Mouse (Mus musculus) MEL (cell line): Measurements from ENCODE around the gene Cdk2ap1. TPM values are rescaled to one million over a fixed set of nuclear protein-coding genes. Genes with fewer than 3 reads are reported as not detected.

Experiments
- DNase-seq: peaks from one replicate; pipeline ENCODE4 v3.0.0; 2011; ENCODE audit warnings: low read depth, low spot score
- H3K27ac ChIP-seq: 2 replicates; pipeline ENCODE4 v1.5.1; 2012; ENCODE audit warnings: low read depth, mild to moderate bottlenecking, control low read depth, low read length, moderate library complexity; ENCODE audit not compliant: control insufficient read depth
- H3K27me3 ChIP-seq, 2 experiments: fragments of 150-350 bp in 1 of 2; sonication (generic) in 1 of 2; 2 replicates each; pipeline ENCODE4 v1.6.1; 2012; ENCODE audit warnings: low read length in 2 of 2, mild to moderate bottlenecking in 2 of 2, improper control_type of control experiment in 1 of 2, moderate library complexity in 1 of 2; ENCODE audit not compliant: insufficient read depth in 2 of 2, control insufficient read depth in 1 of 2
- H3K36me3 ChIP-seq, 2 experiments: 2 replicates each; pipeline ENCODE4 v1.6.1; 2012 to 2014; ENCODE audit warnings: low read length in 2 of 2, improper control_type of control experiment in 1 of 2, inconsistent platforms in 1 of 2, mild to moderate bottlenecking in 1 of 2; ENCODE audit not compliant: insufficient read depth in 2 of 2, control insufficient read depth in 1 of 2
- H3K4me1 ChIP-seq, 2 experiments: fragments of 150-350 bp in 1 of 2; sonication (generic) in 1 of 2; 2 replicates each; pipeline ENCODE4 v1.6.1; 2012; ENCODE audit warnings: low read length in 2 of 2, improper control_type of control experiment in 1 of 2, mild to moderate bottlenecking in 1 of 2; ENCODE audit not compliant: insufficient read depth in 2 of 2, control insufficient read depth in 1 of 2
- H3K4me3 ChIP-seq, 2 experiments: fragments of 150-350 bp in 1 of 2; sonication (generic) in 1 of 2; 2 replicates each; pipeline ENCODE4 v1.5.1; 2012; ENCODE audit warnings: low read depth in 2 of 2, low read length in 2 of 2, mild to moderate bottlenecking in 2 of 2, moderate library complexity in 2 of 2, control low read depth in 1 of 2, improper control_type of control experiment in 1 of 2; ENCODE audit not compliant: control insufficient read depth in 1 of 2, insufficient read depth in 1 of 2
- H3K79me2 ChIP-seq: 2 replicates; pipeline ENCODE4 v1.6.1; 2012; ENCODE audit warnings: mild to moderate bottlenecking, low read length, moderate library complexity; ENCODE audit not compliant: control insufficient read depth, poor library complexity, insufficient read depth
- H3K9ac ChIP-seq: 2 replicates; pipeline ENCODE4 v1.6.1; 2012; ENCODE audit warnings: low read depth, mild to moderate bottlenecking, control low read depth, low read length, moderate library complexity; ENCODE audit not compliant: control insufficient read depth, poor library complexity, severe bottlenecking
- H3K9me3 ChIP-seq: fragments of 150-350 bp; sonication (generic); replicated peaks from 2 replicates; pipeline ENCODE4 v1.6.1; 2012; ENCODE audit warnings: mild to moderate bottlenecking, low read length, improper control_type of control experiment, moderate library complexity; ENCODE audit not compliant: insufficient read depth
- BHLHE40 ChIP-seq: IDR thresholded peaks from 2 replicates; pipeline ENCODE4 v1.6.1; 2012; ENCODE audit warnings: low read depth, mild to moderate bottlenecking, inconsistent platforms, low read length, improper control_type of control experiment, borderline replicate concordance
- CHD1 ChIP-seq: IDR thresholded peaks from 2 replicates; pipeline ENCODE4 v1.6.1; 2012; ENCODE audit warnings: low read depth, mild to moderate bottlenecking, inconsistent platforms, low read length, improper control_type of control experiment
- CTCF ChIP-seq, 3 experiments: IDR thresholded peaks in 2 of 3; conservative IDR thresholded peaks in 1 of 3; 2 replicates each; pipeline ENCODE4 v1.5.1; 2011 to 2012; ENCODE audit warnings: low read length in 3 of 3, low read depth in 2 of 3, mild to moderate bottlenecking in 2 of 3, improper control_type of control experiment in 1 of 3, inconsistent platforms in 1 of 3, mixed read lengths in 1 of 3, moderate library complexity in 1 of 3; ENCODE audit not compliant: control insufficient read depth in 1 of 3, insufficient read depth in 1 of 3, poor library complexity in 1 of 3, severe bottlenecking in 1 of 3
- E2F4 ChIP-seq: IDR thresholded peaks from 2 replicates; pipeline ENCODE4 v1.6.1; 2011; ENCODE audit warnings: low read depth, low read length, improper control_type of control experiment, borderline replicate concordance
- ELF1 ChIP-seq: IDR thresholded peaks from 2 replicates; pipeline ENCODE4 v1.6.1; 2014; ENCODE audit warnings: low read depth, mild to moderate bottlenecking, inconsistent platforms, low read length, improper control_type of control experiment, moderate library complexity
- GABPA ChIP-seq: IDR thresholded peaks from 2 replicates; pipeline ENCODE4 v1.6.1; 2012; ENCODE audit warnings: low read depth, mild to moderate bottlenecking, inconsistent platforms, low read length, improper control_type of control experiment, moderate library complexity
- GATA1 ChIP-seq: IDR thresholded peaks from 2 replicates; pipeline ENCODE4 v1.6.1; 2011; ENCODE audit warnings: low read depth, low read length, improper control_type of control experiment
- KAT2A ChIP-seq: conservative IDR thresholded peaks from 2 replicates; pipeline ENCODE4 v1.6.1; 2012; ENCODE audit warnings: low read depth, low read length, improper control_type of control experiment, inconsistent platforms
- MAX ChIP-seq: IDR thresholded peaks from 2 replicates; pipeline ENCODE4 v1.6.1; 2011; ENCODE audit warnings: low read length, improper control_type of control experiment
- MAZ ChIP-seq: IDR thresholded peaks from 2 replicates; pipeline ENCODE4 v1.6.1; 2012; ENCODE audit warnings: low read depth, mild to moderate bottlenecking, inconsistent platforms, low read length, improper control_type of control experiment
- MEF2A ChIP-seq: IDR thresholded peaks from 2 replicates; pipeline ENCODE4 v1.6.1; 2014; ENCODE audit warnings: low read depth, mild to moderate bottlenecking, inconsistent platforms, low read length, improper control_type of control experiment; ENCODE audit not compliant: poor library complexity, insufficient replicate concordance, severe bottlenecking; ENCODE audit errors: extremely low read depth
- MYB ChIP-seq: IDR thresholded peaks from 2 replicates; pipeline ENCODE4 v1.6.1; 2011; ENCODE audit warnings: mild to moderate bottlenecking, low read depth, low read length, improper control_type of control experiment
- MYC ChIP-seq: IDR thresholded peaks from 2 replicates; pipeline ENCODE4 v1.6.1; 2011; ENCODE audit warnings: low read depth, mild to moderate bottlenecking, low read length, improper control_type of control experiment, moderate library complexity
- NRF1 ChIP-seq: IDR thresholded peaks from 2 replicates; pipeline ENCODE4 v1.6.1; 2014; ENCODE audit warnings: low read depth, mild to moderate bottlenecking, inconsistent platforms, low read length, improper control_type of control experiment, moderate library complexity; ENCODE audit not compliant: poor library complexity, insufficient read depth, severe bottlenecking
- POLR2AphosphoS5 ChIP-seq: IDR thresholded peaks from 2 replicates; pipeline ENCODE4 v1.6.1; 2012; ENCODE audit warnings: low read depth, borderline replicate concordance, mild to moderate bottlenecking, inconsistent platforms, low read length, moderate library complexity, mixed read lengths
- RAD21 ChIP-seq: IDR thresholded peaks from 2 replicates; pipeline ENCODE4 v1.6.1; 2011; ENCODE audit warnings: mild to moderate bottlenecking, low read depth, low read length, improper control_type of control experiment
- SIN3A ChIP-seq: IDR thresholded peaks from 2 replicates; pipeline ENCODE4 v1.6.1; 2012; ENCODE audit warnings: low read length, improper control_type of control experiment, inconsistent platforms
- TBP ChIP-seq: IDR thresholded peaks from 2 replicates; pipeline ENCODE4 v1.8.0; 2011; ENCODE audit warnings: low read depth, low read length, improper control_type of control experiment
- TCF12 ChIP-seq: IDR thresholded peaks from 2 replicates; pipeline ENCODE4 v1.6.1; 2014; ENCODE audit warnings: low read depth, mild to moderate bottlenecking, inconsistent platforms, low read length, improper control_type of control experiment, moderate library complexity
- USF2 ChIP-seq, 2 experiments: IDR thresholded peaks; 2 replicates each; pipeline ENCODE4 v1.6.1; 2011 to 2012; ENCODE audit warnings: improper control_type of control experiment in 2 of 2, low read length in 2 of 2, borderline replicate concordance in 1 of 2, inconsistent platforms in 1 of 2, low read depth in 1 of 2, mild to moderate bottlenecking in 1 of 2; ENCODE audit not compliant: insufficient read depth in 1 of 2
- ZC3H11A ChIP-seq: IDR thresholded peaks from 2 replicates; pipeline ENCODE4 v1.6.1; 2012; ENCODE audit warnings: low read depth, mild to moderate bottlenecking, inconsistent platforms, low read length, improper control_type of control experiment
- ZKSCAN1 ChIP-seq: IDR thresholded peaks from 2 replicates; pipeline ENCODE4 v1.6.1; 2012; ENCODE audit warnings: low read depth, mild to moderate bottlenecking, inconsistent platforms, low read length, improper control_type of control experiment, moderate library complexity
- ZMIZ1 ChIP-seq: IDR thresholded peaks from 2 replicates; pipeline ENCODE4 v1.6.1; 2012; ENCODE audit warnings: low read depth, mild to moderate bottlenecking, inconsistent platforms, low read length, improper control_type of control experiment, moderate library complexity
- ZNF384 ChIP-seq: IDR thresholded peaks from 2 replicates; pipeline ENCODE4 v1.6.1; 2012; ENCODE audit warnings: low read depth, mild to moderate bottlenecking, inconsistent platforms, low read length, improper control_type of control experiment
- polyA plus RNA-seq, 2 experiments: library from polyadenylated mRNA; stranded (reverse) in 1 of 2; unstranded in 1 of 2; fragments of >175 nt in 1 of 2; fragments of >200 nt in 1 of 2; gene quantifications; 2 replicates each; pipeline versions ENCODE4 v1.2.1 to v1.2.4; 2012; ENCODE audit warnings: low replicate concordance in 2 of 2, low read depth in 1 of 2; ENCODE audit not compliant: insufficient read length in 2 of 2, insufficient read depth in 1 of 2, missing spikeins in 1 of 2
- total RNA-seq: library from RNA; depleted of rRNA; stranded (reverse); fragments of 300-350 nt; gene quantifications from 2 replicates; pipeline ENCODE4 v1.2.3, GENCODE M21; 2012

The Cdk2ap1 gene
- total and polyA plus RNA-seq, 3 experiments, result 110 to 430 TPM; not detected in 1

DNA sequence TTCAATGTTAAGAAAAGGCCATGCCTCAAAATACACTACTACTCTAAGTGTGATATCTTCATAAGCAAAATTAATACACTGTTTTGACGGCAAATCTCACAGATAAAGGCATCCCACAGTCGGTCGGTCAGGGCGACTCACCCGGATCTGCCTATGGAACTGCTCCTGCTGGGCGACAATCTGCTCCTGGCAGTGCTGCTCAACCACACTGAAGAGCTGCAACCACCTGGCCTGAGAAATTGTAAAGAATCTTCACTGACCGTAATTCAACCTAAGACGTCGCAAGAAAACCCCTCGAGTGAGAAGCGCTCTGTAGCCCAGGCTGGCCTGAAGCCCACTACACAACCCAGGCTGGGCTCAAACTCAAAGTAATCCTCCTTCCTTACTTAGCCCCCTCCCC is 46.9 kb downstream of the Cdk2ap1 start:
- Histone ChIP-seq H3K9ac (no peak overlapping the region), H3K4me1 (peaks cover 0 to 7% of the 10 kb centered on the region in 2 experiments; a peak in 2 of 4 replicates), H3K36me3 (peaks cover 6 to 7% of the 10 kb centered on the region in 2 experiments), H3K9me3 (no peaks in the 10 kb centered on the region), H3K27ac (no peak overlapping the region), H3K79me2 (no peaks in the 10 kb centered on the region), H3K4me3 (no peak overlapping the region), H3K27me3 (no peaks in the 10 kb centered on the region)
- TF ChIP-seq ZKSCAN1 (no peak), USF2 (IDR thresholded peaks at IDR 0.05; ENCODE audit: borderline replicate concordance in 1 of 2, insufficient read depth in 1 of 2, low read depth in 1 of 2, low read length in 2 of 2) (no peak), TCF12 (no peak), ZNF384 (no peak), SIN3A (no peak), NRF1 (no peak), E2F4 (no peak), MYC (no peak), MAZ (no peak), GATA1 (no peak)
- no peak for DNase-seq

DNA sequence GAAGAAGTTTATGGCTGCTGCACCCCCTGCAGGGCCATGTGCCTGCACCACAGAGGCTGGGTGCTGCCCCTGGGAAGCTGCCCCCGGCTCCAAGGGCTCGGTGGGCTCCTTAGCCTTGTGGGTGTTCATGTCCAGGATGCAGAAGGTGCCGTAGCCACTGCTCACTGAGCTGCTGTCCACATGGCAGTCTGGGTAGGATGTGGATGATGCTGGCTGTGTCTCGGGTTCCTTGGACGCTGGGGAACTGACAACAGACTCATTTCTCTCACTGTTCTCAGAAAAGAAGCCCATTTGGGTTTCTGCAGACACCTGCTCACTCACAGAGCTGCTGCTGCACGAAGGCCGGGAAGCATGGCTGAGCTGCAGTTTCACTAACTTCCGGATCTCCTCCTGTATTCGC is 47.4 kb downstream of the Cdk2ap1 start:
- Histone ChIP-seq H3K4me1 (peaks cover 0 to 7% of the 10 kb centered on the region in 2 experiments; a peak in 2 of 4 replicates), H3K4me3 (no peak overlapping the region), H3K27ac (no peak overlapping the region), H3K79me2 (no peaks in the 10 kb centered on the region), H3K9ac (no peak overlapping the region), H3K27me3 (no peaks in the 10 kb centered on the region), H3K36me3 (peaks cover 6 to 7% of the 10 kb centered on the region in 2 experiments), H3K9me3 (no peaks in the 10 kb centered on the region)
- no peak for DNase-seq
- no peak for TF ChIP-seq TBP
- TF ChIP-seq MEF2A, result no peak
- no peak for TF ChIP-seq NRF1
- no peak for TF ChIP-seq CHD1
- TF ChIP-seq GABPA, result no peak
- TF ChIP-seq RAD21, result no peak
- TF ChIP-seq MAZ, result no peak
- TF ChIP-seq KAT2A, result no peak
- TF ChIP-seq MAX, result no peak
- no peak for TF ChIP-seq ZNF384
- TF ChIP-seq POLR2AphosphoS5, result no peak
- TF ChIP-seq MYB, result no peak
- no peak for TF ChIP-seq ZC3H11A
- no peak for TF ChIP-seq BHLHE40
- no peak for TF ChIP-seq ELF1
- no peak for TF ChIP-seq ZMIZ1
- no peak for TF ChIP-seq USF2 (IDR thresholded peaks at IDR 0.05; ENCODE audit: borderline replicate concordance in 1 of 2, insufficient read depth in 1 of 2, low read depth in 1 of 2, low read length in 2 of 2)
- TF ChIP-seq CTCF (IDR thresholded peaks at IDR 0.05 in 2 of 3, conservative IDR thresholded peaks at IDR 0.05 in 1 of 3; ENCODE audit: control insufficient read depth in 1 of 3, insufficient read depth in 1 of 3, low read depth in 2 of 3, low read length in 3 of 3, poor library complexity in 1 of 3, severe bottlenecking in 1 of 3), result no peak
